8 mouse cellular contexts compared by ENCODE assay signal in genomic region chr19:8872266-8872840, GRCm38 (mm10). TPM values are rescaled to one million over a fixed set of nuclear protein-coding genes. Genes with fewer than 3 reads are reported as not detected.
DNase-seq lines count a peak whose midpoint lies in the region; ATAC-seq and TF ChIP-seq lines count a peak whose summit lies in the region.

No protein-coding gene starts in this region.

- H3K9me3 ChIP-seq in heart, embryonic 16.5 days (replicated peaks; ENCODE audit: control insufficient read depth, low read length): no peaks in the 10 kb centered on the region
- H3K9me3 ChIP-seq in MEL (replicated peaks; ENCODE audit: insufficient read depth, low read length): no peaks in the 10 kb centered on the region
- H3K9me3 ChIP-seq in forebrain, postnatal 0 days (ENCODE audit: low read length): no peaks in the 10 kb centered on the region

- no peak for TF ChIP-seq CTCF in MEL (IDR thresholded peaks at IDR 0.05 in 2 of 3, conservative IDR thresholded peaks at IDR 0.05 in 1 of 3; ENCODE audit: control insufficient read depth in 1 of 3, insufficient read depth in 1 of 3, low read depth in 2 of 3, low read length in 3 of 3, poor library complexity in 1 of 3, severe bottlenecking in 1 of 3)
- no peak for TF ChIP-seq CTCF in forebrain, postnatal 0 days (IDR thresholded peaks at IDR 0.05; ENCODE audit: low read depth)

- peak overlapping the region; percentile 95 for H3K9ac ChIP-seq in heart, embryonic 16.5 days (ENCODE audit: low read length)
- peak overlapping the region; percentile 98 for H3K9ac ChIP-seq in MEL (ENCODE audit: control insufficient read depth, low read depth, low read length, poor library complexity, severe bottlenecking)
- peak overlapping the region; percentile 80 for H3K9ac ChIP-seq in forebrain, postnatal 0 days

- no peak for TF ChIP-seq POLR2A in MEL (IDR thresholded peaks at IDR 0.05; ENCODE audit: control insufficient read depth in 1 of 2, insufficient read depth in 1 of 2, low read depth in 1 of 2, low read length in 2 of 2, poor library complexity in 1 of 2)

- peaks cover 35% of the 10 kb centered on the region for H3K36me3 ChIP-seq in heart, embryonic 16.5 days (ENCODE audit: control insufficient read depth, insufficient read depth)
- H3K36me3 ChIP-seq in MEL (ENCODE audit: control insufficient read depth in 1 of 2, insufficient read depth in 2 of 2, low read length in 2 of 2) (peaks cover 8 to 26% of the 10 kb centered on the region in 2 experiments), macrophage (ENCODE audit: inconsistent target) (peaks cover 26% of the 10 kb centered on the region)
- peaks cover 36% of the 10 kb centered on the region for H3K36me3 ChIP-seq in forebrain, postnatal 0 days (ENCODE audit: insufficient read depth)

- H3K4me3 ChIP-seq in heart, embryonic 16.5 days (ENCODE audit: low read length): peak overlapping the region; percentile 87
- H3K4me3 ChIP-seq in MEL (ENCODE audit: control insufficient read depth in 1 of 2, insufficient read depth in 1 of 2, low read depth in 2 of 2, low read length in 2 of 2) (peak overlapping the region; percentile 73 to 94), macrophage (ENCODE audit: inconsistent target) (peak overlapping the region; percentile 55)
- peak overlapping the region; percentile 74 for H3K4me3 ChIP-seq in forebrain, postnatal 0 days (ENCODE audit: low read depth, low read length)

- TF ChIP-seq EP300 in MEL (IDR thresholded peaks at IDR 0.05; ENCODE audit: low read depth in 1 of 2, low read length in 2 of 2): no peak

- intact Hi-C loops in heart, postnatal 14 days (cut with DNase I): no loop called here

- peaks cover 6% of the 10 kb centered on the region for H3K4me1 ChIP-seq in heart, embryonic 16.5 days (ENCODE audit: control insufficient read depth, insufficient read depth, low read length)
- peaks cover 10 to 21% of the 10 kb centered on the region in 2 experiments; a peak in 3 of 4 replicates for H3K4me1 ChIP-seq in MEL (ENCODE audit: control insufficient read depth in 1 of 2, insufficient read depth in 2 of 2, low read length in 2 of 2)
- H3K4me1 ChIP-seq in forebrain, postnatal 0 days (ENCODE audit: insufficient read depth): no peaks in the 10 kb centered on the region

- H3K27ac ChIP-seq in heart, embryonic 16.5 days (ENCODE audit: low read length): no peak overlapping the region; the same call in 1 of the 2 replicates
- H3K27ac ChIP-seq in MEL (ENCODE audit: control insufficient read depth, low read depth, low read length) (peak overlapping the region; percentile 68), macrophage (peak overlapping the region; percentile 62)
- no peak overlapping the region for H3K27ac ChIP-seq in forebrain, postnatal 0 days (ENCODE audit: low read depth, low read length)

- no peaks in the 10 kb centered on the region for H3K27me3 ChIP-seq in heart, embryonic 16.5 days (ENCODE audit: control insufficient read depth, insufficient read depth, low read length)
- no peaks in the 10 kb centered on the region for H3K27me3 ChIP-seq in MEL (ENCODE audit: control insufficient read depth in 1 of 2, insufficient read depth in 2 of 2, low read length in 2 of 2)
- H3K27me3 ChIP-seq in forebrain, postnatal 0 days (ENCODE audit: insufficient read depth, low read length): no peaks in the 10 kb centered on the region

- no peak for TF ChIP-seq RAD21 in MEL (IDR thresholded peaks at IDR 0.05; ENCODE audit: low read depth, low read length)

- H3K79me2 ChIP-seq in MEL (ENCODE audit: control insufficient read depth, insufficient read depth, low read length, poor library complexity): peaks cover 15% of the 10 kb centered on the region
- H3K79me2 ChIP-seq in macrophage (ENCODE audit: inconsistent target): peaks cover 28% of the 10 kb centered on the region

- ATAC-seq in heart, embryonic 16.5 days (replicated peaks; ENCODE audit: extremely low read depth, insufficient read depth, low FRiP score): no peak
- ATAC-seq in forebrain, postnatal 0 days: no peak

- H3K4me2 ChIP-seq in heart, embryonic 16.5 days (ENCODE audit: low read depth, low read length): peak overlapping the region; percentile 91
- peak overlapping the region; percentile 92 for H3K4me2 ChIP-seq in forebrain, postnatal 0 days (ENCODE audit: low read depth)

- 68% methylated on average over 10 of the region's 10 CpGs for WGBS in heart, embryonic 16.5 days
- 82% methylated on average over 10 of the region's 10 CpGs for WGBS in forebrain, postnatal 0 days
- 71% methylated on average over 10 of the region's 10 CpGs for WGBS in macrophage (ENCODE audit: missing documents)

- DNase-seq in heart, postnatal 14 days: no peak
- DNase-seq in MEL (ENCODE audit: low read depth, low spot score): no peak
- DNase-seq in forebrain, postnatal 0 days: no peak
- DNase-seq in frontal cortex, postnatal 14 days (ENCODE audit: low spot score in 2 of 2): no peak
- no peak for DNase-seq in thymus, postnatal 0 days (ENCODE audit: low spot score)
- no peak for DNase-seq in frontal cortex, postnatal 25 days (ENCODE audit: low spot score in 2 of 2)

RNA-seq across cellular contexts. Expression of gene Ubxn1, which starts 1.1 kb away (rescaled TPM):
- polyA plus RNA-seq in heart, embryonic 16.5 days (2015; fragmentation: Nextera tagmentation; extraction: Ambion mirVana): 130 and 133 TPM in 2 replicates
- 100 to 1,000 TPM; 109 to 116 TPM for total RNA-seq in heart, postnatal 14 days (2021)
- 179 and 187 TPM in 2 replicates for total RNA-seq in MEL (2012; rRNA removed)
- polyA plus RNA-seq in MEL (2012; ENCODE audit: insufficient read depth in 1 of 2, insufficient read length in 2 of 2, low read depth in 1 of 2, low replicate concordance in 2 of 2, missing spikeins in 1 of 2) (100 to 1,000 TPM in 1 of 2 experiments, not detected in 1; 366 TPM), macrophage (2018) (160 to 383 TPM (median 167 TPM) in 3 replicates)
- total RNA-seq in forebrain, postnatal 0 days (2014; rRNA removed): 108 and 126 TPM in 2 replicates
- polyA plus RNA-seq in forebrain, postnatal 0 days (2015; fragmentation: Nextera tagmentation; extraction: Ambion mirVana): 168 and 185 TPM in 2 replicates
- 10 to 100 TPM; 31.9 to 81.1 (median 53.8) TPM for total RNA-seq in macrophage (2018; cell fraction: chromatin; rRNA removed)
- 100 to 1,000 TPM; 126 to 188 (median 166) TPM for total RNA-seq in macrophage (2018; cell fraction: cytosol; rRNA removed)
- total RNA-seq in macrophage (2018; cell fraction: nucleus; rRNA removed): 100 to 1,000 TPM in 2 of 26 experiments, 10 to 100 TPM in 24; 48.6 to 112 (median 76.6) TPM
- 171 and 178 TPM in 2 replicates for polyA plus RNA-seq in thymus, postnatal 0 days (2015; fragmentation: Nextera tagmentation; extraction: Ambion mirVana)

RNA-seq across cellular contexts. Expression of gene Uqcc3, which starts 8.4 kb away (rescaled TPM):
- 62.7 and 64.0 TPM in 2 replicates for polyA plus RNA-seq in heart, embryonic 16.5 days (2015; fragmentation: Nextera tagmentation; extraction: Ambion mirVana)
- total RNA-seq in heart, postnatal 14 days (2021): 10 to 100 TPM; 53.3 to 53.8 TPM
- total RNA-seq in MEL (2012; rRNA removed): 46.3 and 49.4 TPM in 2 replicates
- polyA plus RNA-seq in MEL (2012; ENCODE audit: insufficient read depth in 1 of 2, insufficient read length in 2 of 2, low read depth in 1 of 2, low replicate concordance in 2 of 2, missing spikeins in 1 of 2) (10 to 100 TPM in 1 of 2 experiments, not detected in 1; 55.0 TPM), macrophage (2018) (33.7 to 44.5 TPM (median 41.3 TPM) in 3 replicates)
- 14.2 and 36.1 TPM in 2 replicates for total RNA-seq in forebrain, postnatal 0 days (2014; rRNA removed)
- 59.1 TPM in 2 replicates for polyA plus RNA-seq in forebrain, postnatal 0 days (2015; fragmentation: Nextera tagmentation; extraction: Ambion mirVana)
- 10 to 100 TPM in 5 of 26 experiments, 1 to 10 TPM in 16, not detected in 5; 1.1 to 13.4 (median 6.0) TPM for total RNA-seq in macrophage (2018; cell fraction: chromatin; rRNA removed)
- 10 to 100 TPM; 24.5 to 59.5 (median 44.9) TPM for total RNA-seq in macrophage (2018; cell fraction: cytosol; rRNA removed)
- total RNA-seq in macrophage (2018; cell fraction: nucleus; rRNA removed): 10 to 100 TPM in 17 of 26 experiments, 1 to 10 TPM in 9; 4.5 to 31.6 (median 11.7) TPM
- polyA plus RNA-seq in thymus, postnatal 0 days (2015; fragmentation: Nextera tagmentation; extraction: Ambion mirVana): 106 and 119 TPM in 2 replicates

RNA-seq across cellular contexts. Expression of gene Lbhd1, which starts 11.2 kb away (rescaled TPM):
- polyA plus RNA-seq in heart, embryonic 16.5 days (2015; fragmentation: Nextera tagmentation; extraction: Ambion mirVana): 25.2 and 42.5 TPM in 2 replicates
- 1 to 10 TPM; 3.9 to 6.1 TPM for total RNA-seq in heart, postnatal 14 days (2021)
- 10.3 and 15.5 TPM in 2 replicates for total RNA-seq in MEL (2012; rRNA removed)
- polyA plus RNA-seq in MEL (2012; ENCODE audit: insufficient read depth in 1 of 2, insufficient read length in 2 of 2, low read depth in 1 of 2, low replicate concordance in 2 of 2, missing spikeins in 1 of 2) (100 to 1,000 TPM in 1 of 2 experiments, 10 to 100 TPM in 1; 46.5 to 123 TPM), macrophage (2018) (1.5 to 3.7 TPM (median 2.5 TPM) in 3 replicates)
- total RNA-seq in forebrain, postnatal 0 days (2014; rRNA removed): 5.0 and 7.2 TPM in 2 replicates
- polyA plus RNA-seq in forebrain, postnatal 0 days (2015; fragmentation: Nextera tagmentation; extraction: Ambion mirVana): 30.3 and 36.5 TPM in 2 replicates
- 10 to 100 TPM in 1 of 26 experiments, 1 to 10 TPM in 18, under 1 TPM in 6, not detected in 1; 0.47 to 12.9 (median 2.7) TPM for total RNA-seq in macrophage (2018; cell fraction: chromatin; rRNA removed)
- 1 to 10 TPM; 1.2 to 5.7 (median 2.4) TPM for total RNA-seq in macrophage (2018; cell fraction: cytosol; rRNA removed)
- 1 to 10 TPM in 16 of 26 experiments, under 1 TPM in 10; 0.47 to 6.0 (median 1.4) TPM for total RNA-seq in macrophage (2018; cell fraction: nucleus; rRNA removed)
- 67.6 and 70.2 TPM in 2 replicates for polyA plus RNA-seq in thymus, postnatal 0 days (2015; fragmentation: Nextera tagmentation; extraction: Ambion mirVana)

RNA-seq across cellular contexts. Expression of gene Gm49403, which starts 11.4 kb away (rescaled TPM):
- polyA plus RNA-seq in heart, embryonic 16.5 days (2015; fragmentation: Nextera tagmentation; extraction: Ambion mirVana): not detected in 2 replicates
- total RNA-seq in heart, postnatal 14 days (2021): not detected
- not detected in 2 replicates for total RNA-seq in MEL (2012; rRNA removed)
- polyA plus RNA-seq in MEL (2012; ENCODE audit: insufficient read depth in 1 of 2, insufficient read length in 2 of 2, low read depth in 1 of 2, low replicate concordance in 2 of 2, missing spikeins in 1 of 2) (not detected), macrophage (2018) (not detected in 3 replicates)
- not detected in 2 replicates for total RNA-seq in forebrain, postnatal 0 days (2014; rRNA removed)
- polyA plus RNA-seq in forebrain, postnatal 0 days (2015; fragmentation: Nextera tagmentation; extraction: Ambion mirVana): not detected in 2 replicates
- not detected for total RNA-seq in macrophage (2018; cell fraction: chromatin; rRNA removed)
- total RNA-seq in macrophage (2018; cell fraction: cytosol; rRNA removed): not detected
- total RNA-seq in macrophage (2018; cell fraction: nucleus; rRNA removed): not detected
- not detected in 2 replicates for polyA plus RNA-seq in thymus, postnatal 0 days (2015; fragmentation: Nextera tagmentation; extraction: Ambion mirVana)

RNA-seq across cellular contexts. Expression of gene 1810009A15Rik, which starts 16.3 kb away (rescaled TPM):
- 39.7 and 54.5 TPM in 2 replicates for polyA plus RNA-seq in heart, embryonic 16.5 days (2015; fragmentation: Nextera tagmentation; extraction: Ambion mirVana)
- 10 to 100 TPM; 16.0 to 16.4 TPM for total RNA-seq in heart, postnatal 14 days (2021)
- total RNA-seq in MEL (2012; rRNA removed): 171 and 184 TPM in 2 replicates
- polyA plus RNA-seq in MEL (2012; ENCODE audit: insufficient read depth in 1 of 2, insufficient read length in 2 of 2, low read depth in 1 of 2, low replicate concordance in 2 of 2, missing spikeins in 1 of 2) (100 to 1,000 TPM in 1 of 2 experiments, not detected in 1; 189 TPM), macrophage (2018) (48.2 to 79.8 TPM (median 50.8 TPM) in 3 replicates)
- total RNA-seq in forebrain, postnatal 0 days (2014; rRNA removed): 26.0 and 37.5 TPM in 2 replicates
- 31.9 and 45.7 TPM in 2 replicates for polyA plus RNA-seq in forebrain, postnatal 0 days (2015; fragmentation: Nextera tagmentation; extraction: Ambion mirVana)
- 10 to 100 TPM in 16 of 26 experiments, 1 to 10 TPM in 10; 3.4 to 31.2 (median 12.0) TPM for total RNA-seq in macrophage (2018; cell fraction: chromatin; rRNA removed)
- total RNA-seq in macrophage (2018; cell fraction: cytosol; rRNA removed): 10 to 100 TPM; 26.5 to 65.8 (median 48.7) TPM
- total RNA-seq in macrophage (2018; cell fraction: nucleus; rRNA removed): 10 to 100 TPM in 19 of 26 experiments, 1 to 10 TPM in 7; 2.6 to 31.2 (median 14.8) TPM
- polyA plus RNA-seq in thymus, postnatal 0 days (2015; fragmentation: Nextera tagmentation; extraction: Ambion mirVana): 80.7 and 98.0 TPM in 2 replicates

Comparison
In these comparisons a context has a peak if more than half of its experiments do, and no peak if none do; other contexts are left out.
1. H3K27ac ChIP-seq: peak in MEL (single experiment) and macrophage (single experiment); none in heart, embryonic 16.5 days (single experiment) and forebrain, postnatal 0 days (single experiment).
2. Peak in every context shown above with its lines, with median percentiles within 50 percentile points of each other: H3K4me3 ChIP-seq and H3K9ac ChIP-seq.